Mouse (Mus musculus) 3T3-L1 (cell line): ENCODE data around the gene Gdf7.

Experiments
- DNase-seq: peaks from one replicate; pipeline ENCODE4 v3.0.0-alpha.2; 2015; ENCODE audit warnings: low read depth, low spot score

Gdf7 gene

DNA sequence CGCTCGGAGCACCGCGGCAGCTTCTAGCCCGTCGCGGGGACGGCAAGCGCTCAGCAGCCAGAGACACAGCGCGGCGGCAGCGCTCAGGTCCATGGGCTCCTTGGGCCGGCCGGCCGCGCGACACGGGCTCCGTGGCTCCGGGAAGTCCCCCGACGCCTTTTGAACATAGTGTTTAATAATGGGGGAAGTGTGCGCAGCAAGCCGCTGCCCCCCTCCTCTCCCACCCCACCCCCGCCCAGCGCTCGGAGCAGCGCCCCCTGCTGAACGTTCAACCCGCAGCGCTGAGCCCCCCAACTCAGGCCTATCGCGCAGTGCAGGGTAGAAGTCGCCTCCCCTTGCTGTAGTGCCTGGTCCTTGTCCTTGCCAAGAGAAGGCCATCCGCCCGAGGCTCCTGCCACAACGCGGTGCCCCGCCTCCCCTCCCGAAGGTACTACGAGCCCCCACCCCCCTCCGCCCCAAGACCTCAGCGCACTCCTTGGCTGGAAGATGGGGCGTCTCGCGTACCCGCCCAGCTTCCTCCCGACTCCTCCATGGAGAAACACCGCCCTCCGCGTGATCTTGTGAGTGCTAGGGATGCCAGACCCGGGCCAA lies at the start of gene Gdf7:
Gene Gdf7 (minus strand): TSS at position 114 of the 591 bp plus-strand sequence.
- DNase-seq, result no peak

DNA sequence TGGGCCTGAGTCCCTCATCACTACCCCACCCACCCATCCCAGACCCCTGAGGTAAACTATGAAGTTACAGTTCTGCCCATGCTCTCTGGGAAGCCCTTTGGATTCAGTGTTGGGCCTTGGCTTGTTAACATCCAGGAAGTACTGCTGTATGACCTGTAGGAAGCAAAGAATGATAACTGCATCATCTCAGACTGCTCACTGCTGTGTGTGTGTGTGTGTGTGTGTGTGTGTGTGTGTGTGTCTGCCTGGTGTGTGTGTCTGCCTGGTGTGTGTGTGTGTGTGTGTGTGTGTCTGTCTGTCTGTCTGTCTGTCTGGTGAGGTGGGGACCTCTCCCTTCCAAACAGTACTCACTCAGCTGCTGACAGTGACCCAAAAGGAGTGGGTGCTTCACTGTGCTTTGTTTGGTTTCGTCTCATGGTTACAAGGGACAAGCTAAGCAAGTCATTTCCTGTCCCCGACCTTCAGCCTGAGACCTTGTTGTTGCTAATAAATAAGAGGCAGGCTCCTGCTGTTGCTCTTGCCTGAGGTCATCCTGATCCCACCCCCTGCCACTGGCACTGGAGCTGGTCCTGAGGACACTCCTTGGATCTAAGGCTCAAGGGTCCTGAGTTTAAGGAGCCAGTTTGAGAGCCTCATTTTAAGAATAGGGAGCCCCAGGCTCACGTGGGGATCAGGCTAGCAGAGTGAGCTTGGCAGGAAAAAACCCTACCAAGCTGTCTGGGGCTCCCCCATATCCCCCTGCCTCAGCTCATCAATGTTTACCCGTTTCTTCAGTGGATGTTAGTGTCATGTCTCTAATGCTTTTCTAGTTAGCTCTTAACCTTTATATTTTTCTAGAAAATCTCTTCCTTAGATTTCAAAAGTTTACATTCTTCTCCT lies 49.5 kb upstream of the Gdf7 start:
- no peak for DNase-seq

DNA sequence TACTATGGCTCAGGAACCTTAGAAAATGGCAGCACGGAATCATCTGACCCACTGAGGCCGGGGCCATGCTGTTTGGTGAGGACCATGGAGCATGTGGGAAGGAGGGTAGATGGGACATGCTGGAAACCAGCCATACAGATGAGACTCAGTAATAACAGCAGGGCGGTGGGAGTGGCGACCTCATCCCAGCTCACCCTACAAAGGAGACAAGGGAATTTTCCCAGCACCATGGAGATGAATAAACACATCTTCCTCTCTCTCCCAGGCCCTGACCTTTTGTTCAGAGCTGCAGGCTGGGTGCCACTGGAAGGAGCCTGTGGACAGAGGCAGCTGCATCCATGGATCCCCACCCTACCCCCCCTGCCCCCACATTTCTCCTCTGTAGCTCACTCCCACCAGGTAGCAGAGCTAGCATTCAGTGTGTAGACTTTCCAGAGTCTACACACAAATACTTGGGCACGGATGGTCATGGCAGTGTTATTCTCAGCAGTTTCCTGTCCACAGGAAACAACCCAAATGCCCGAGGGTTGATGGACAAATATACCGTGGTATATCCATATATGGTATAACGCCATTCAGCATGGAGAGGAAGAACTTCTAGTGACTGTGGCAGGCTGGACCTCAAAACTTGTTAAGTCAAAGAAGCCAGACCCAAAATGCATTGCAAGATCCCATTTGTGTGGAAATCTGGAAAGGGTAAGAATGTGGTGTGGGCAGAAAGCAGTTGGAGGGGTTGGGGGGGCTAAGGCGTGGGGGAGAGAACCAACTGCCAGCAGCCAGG lies 47.2 kb upstream of the Gdf7 start:
- DNase-seq, result no peak

DNA sequence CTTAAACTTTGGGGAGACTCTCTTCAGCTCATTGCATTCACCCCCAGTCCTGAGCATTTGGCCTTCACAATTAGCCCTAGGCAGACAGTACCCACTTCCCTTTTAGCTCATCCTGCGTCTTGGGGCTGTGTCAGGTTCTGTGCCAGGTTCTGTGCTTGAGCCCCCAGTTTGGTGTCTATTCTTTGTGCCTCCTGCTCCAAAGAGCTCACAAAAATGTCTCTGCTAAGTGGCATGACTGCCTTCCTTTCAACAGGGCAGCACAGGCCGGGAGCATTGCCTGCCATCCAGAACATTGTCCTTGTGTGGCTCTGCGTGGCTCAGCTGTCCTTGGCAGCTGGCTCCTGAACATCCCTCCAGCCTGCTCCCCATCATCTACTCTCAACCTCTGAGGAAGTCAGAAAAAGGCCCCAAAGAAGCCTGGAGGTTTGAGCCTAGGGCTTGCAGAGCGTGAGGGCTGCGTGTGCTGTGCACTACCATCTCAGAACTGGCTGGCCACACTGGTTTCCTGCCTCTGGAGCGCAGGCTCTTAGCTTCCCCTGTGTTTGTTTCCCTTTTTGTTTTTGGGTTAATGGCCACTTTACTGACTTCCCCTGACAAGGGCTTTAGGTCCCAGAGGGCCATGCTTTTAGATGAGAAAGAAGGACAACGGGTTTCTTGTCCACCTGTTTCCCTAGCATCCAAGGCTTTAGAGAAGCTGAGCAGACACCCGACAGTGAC lies 46.1 kb upstream of the Gdf7 start:
- no peak for DNase-seq

DNA sequence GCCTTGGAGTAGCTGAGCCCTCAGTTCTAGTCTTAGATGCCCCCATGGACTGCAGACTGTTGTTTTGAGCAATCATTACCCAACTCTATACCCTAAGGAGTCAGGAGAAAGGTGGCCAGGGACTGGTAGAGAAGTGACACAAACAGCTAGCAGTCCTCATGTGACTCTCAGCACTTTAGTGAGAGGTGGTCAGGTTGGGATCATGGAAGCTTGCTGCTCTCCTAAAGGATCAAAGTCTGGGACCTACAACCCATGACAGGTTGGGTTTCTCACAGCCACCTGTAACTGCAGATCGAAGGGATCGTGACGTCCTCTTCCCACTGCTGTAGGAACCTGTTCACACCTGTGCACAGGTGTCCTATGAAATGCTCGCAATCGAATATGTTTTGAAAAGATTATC lies 43.8 kb upstream of the Gdf7 start:
- DNase-seq, result no peak

DNA sequence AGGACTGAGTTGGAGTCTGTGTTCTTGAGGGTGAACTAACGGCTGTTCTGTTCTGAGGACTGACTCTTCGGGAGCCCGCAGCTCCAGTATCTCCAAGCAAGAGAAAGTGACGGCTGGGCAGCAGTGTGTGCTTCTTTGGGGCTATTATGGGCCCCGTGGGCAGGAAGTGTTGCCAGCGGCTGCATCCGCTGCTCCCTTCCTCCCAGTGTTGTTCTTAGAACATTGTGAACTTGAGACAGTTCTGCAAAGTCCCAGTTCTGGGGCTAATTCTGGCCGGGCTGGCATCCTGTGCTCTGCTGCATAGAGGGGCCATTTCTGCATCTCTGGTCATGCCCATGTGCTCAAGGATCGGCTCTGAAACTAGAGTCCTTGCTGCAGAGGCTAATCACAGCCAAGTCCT lies 43.1 kb upstream of the Gdf7 start:
- DNase-seq, result no peak

DNA sequence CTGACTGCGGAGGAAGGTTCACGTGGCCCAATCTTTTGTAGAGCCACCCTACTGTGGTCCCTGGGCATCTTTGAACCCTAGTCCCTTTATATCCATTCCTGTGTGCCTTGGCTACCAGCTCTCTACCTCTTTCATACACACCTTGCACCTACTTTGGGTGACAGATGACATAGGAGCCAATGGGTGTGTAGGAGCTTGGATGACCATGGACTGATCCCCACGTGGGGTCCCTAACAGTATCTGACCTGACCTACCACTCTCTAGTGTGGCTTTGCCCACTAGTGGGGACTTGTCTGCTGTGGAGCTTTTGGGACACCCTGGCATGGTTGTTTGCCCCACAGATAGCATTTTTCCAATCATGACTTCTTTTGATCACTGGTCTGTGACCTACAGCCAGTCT lies 41.6 kb upstream of the Gdf7 start:
- DNase-seq, result no peak

DNA sequence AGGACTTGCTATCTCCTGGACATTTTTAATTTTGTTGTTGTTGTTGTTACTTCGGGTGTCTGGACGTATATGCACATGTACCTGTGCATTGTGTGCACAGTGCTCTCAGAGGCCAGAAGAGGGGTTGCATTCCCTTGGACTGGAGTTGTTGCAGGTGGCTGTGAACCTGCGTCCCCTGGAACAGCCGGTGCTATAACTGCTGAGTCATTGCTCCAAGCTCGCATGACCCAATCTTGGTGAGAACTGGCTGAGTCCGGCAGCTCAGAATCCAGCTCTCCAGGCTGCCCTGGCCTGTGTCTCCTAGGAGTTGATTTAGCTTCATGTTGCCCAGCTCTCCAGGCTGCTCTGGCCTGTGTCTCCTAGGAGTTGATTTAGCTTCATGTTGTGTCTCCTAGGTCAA lies 39.3 kb upstream of the Gdf7 start:
- no peak for DNase-seq

DNA sequence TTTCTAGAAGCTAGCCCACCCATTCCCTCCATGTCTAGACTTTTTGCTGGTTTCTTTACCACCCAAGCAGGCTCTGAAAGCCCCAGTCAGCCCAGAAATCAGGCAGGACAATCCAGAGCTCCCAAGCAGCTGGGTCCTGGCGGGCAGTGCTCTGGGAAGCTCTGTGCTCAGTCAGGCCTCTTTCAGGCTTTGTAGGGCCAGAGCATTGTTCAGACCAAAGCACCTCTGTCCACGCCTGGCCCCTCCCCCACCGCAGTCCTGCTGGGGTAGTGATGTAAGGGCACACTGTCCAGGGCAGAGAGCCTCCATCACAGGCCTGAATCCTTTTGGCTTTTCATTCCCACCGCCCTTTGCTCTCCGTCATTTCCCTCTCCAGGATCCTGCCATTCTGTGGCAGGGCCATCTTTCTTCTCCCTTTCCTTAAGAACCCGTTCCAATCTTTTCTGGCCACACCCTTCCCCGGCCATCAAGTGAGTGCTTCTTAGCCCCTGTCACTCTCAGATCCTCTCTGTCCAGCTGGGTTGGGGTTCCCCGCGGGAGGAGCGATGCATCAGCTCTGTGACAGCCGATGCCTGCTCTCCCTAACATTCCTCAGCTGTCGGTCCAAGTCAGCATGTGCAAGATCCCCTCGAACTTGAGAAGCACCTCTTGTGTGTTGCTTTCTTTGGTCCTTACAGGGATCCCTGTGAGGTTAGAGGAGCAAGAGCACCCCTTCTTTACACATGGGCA lies 38.0 kb upstream of the Gdf7 start:
- DNase-seq, result no peak

DNA sequence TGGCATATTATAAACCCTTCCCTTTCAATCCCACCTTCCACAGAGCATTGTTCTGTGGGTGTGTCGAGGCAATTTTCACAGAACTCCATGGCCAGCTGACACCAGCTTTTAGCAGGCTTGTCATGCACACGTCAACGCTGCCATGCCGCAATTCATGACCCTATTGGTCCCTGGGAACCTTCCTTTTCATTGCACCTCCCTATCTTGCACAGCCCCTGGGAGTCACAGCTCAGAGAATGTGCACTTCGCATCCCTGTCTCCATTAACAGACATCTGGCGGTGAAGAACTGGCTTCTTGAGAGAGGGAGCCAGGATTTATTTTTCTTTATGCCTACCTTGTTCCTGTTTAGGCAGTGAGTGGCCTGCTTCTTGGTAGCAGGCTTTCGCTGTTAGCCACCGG lies 37.2 kb upstream of the Gdf7 start:
- DNase-seq, result no peak

DNA sequence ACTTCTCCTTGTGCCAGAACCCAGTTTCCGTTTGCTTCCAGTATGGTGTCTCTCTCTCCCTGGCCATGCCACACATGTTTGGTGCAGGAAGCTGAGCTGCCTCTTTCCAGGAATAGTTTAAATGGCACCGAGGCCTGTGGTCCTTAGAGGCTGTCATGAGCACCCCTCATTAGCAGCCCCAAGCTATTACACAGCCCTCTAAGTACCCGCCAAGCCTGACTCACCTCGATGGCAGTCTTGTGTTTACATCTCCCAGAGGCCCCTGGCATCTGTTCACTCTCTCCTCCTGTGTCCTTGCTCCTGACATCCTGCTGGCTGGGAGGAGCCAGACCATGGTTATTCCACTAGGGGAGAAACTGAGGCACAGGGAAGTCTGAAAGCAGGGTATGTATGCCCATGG lies 36.7 kb upstream of the Gdf7 start:
- DNase-seq, result peak; percentile 75

DNA sequence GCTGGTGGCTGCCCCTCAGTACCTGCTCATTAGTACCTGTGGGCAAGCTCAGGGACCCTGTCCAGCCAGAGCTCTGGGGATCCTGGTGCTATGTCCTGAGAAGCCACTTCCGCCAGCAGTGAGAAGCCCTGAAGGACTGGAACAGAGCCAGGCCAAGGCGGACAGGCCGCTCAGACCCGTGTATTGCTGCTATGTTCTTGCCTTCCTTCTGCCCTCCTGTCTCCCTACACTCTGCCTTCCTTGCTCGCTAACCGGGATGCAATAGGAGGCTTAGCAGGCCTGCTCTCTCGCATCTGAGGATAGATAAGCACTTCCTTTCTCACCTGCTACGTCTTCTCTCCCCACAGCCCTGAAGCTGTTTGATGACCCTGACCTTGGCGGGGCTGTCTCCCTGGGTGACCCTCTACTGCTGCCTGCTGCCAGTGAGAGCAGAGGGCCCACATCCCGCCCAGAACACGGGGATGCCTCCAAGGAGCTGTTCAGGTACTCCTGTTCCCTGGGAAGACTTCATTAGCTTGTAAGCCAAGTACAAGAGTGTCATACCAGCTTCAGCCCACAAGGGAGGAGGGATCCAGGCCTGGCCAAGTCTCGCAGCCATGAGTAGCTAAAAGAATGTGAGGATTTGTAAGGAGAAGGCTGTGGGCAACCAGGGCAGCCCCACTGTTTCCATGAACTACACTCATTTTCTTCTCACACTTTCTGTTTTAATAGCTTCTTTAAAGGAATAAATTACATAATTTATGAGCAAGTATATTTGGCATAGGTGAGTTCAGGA lies 35.7 kb upstream of the Gdf7 start:
- peak; percentile 55 for DNase-seq

DNA sequence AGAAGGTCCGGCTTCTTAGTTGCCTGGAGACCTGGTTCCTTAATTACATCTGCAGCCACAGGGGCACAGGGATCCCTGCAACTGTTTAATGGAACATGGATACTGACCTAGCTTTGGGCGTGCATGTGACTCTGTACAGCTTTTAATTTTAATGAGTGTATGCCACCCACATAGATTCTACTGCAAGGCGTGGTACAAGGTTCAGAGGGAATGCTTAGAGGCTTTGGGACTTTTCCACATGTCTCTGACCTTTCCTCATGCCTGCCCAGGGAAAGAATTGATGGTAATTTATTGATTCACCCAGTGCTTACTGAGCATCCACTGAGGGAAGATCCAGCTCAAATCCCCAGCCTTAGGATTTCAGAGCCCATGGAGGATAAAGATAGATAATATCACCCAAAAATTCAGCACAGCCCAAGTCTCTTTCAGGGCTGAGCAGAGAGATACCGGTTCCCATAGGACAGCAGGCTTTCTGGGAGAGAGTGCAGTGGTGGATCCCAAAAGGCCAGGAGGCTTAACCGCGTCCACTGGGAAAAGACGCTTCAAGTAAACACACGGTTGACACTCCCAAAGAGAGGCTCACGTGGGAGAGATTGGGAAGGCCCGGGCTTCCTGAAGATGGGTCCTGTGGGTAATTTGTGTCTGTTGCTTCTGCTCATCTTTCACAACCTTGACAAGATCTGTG lies 35.0 kb upstream of the Gdf7 start:
- DNase-seq, result no peak

DNA sequence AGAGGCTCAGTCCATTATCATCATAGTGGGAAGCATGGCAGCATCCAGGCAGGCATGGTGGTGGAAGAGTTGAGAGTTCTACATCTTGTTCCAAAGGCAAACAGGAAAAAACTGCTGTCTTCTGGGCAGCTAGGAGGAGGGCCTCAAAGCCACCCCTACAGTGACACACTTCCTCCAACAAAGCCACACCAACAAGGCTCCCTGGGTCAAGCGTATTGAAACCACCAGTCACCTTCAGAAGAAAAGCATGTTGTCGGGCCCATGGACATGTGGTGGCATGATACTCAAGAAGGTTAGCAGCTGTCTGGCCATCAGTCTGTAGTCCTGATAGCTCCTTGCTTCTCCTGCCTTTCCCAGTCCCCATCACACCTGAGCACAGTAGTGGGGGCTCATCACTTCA lies 33.7 kb upstream of the Gdf7 start:
- no peak for DNase-seq

DNA sequence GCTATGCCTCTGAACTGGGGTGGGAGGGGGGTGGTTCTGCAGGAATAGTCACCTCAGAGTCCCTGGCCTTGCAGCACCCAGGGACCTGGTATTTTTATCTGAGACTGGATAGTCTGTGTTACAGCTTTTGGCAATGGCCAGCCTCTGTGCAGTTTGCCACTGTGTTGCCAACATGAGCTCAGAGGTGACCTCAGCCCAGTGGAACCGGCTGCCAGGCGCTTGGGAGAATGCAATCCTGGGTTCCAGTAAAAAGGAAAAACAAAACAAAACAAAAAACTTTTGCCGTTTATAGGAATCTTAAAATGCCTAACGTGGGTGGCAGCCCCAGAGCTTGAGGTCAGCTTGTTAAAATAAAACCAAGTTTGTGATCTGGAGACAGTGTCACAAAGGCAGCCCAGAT lies 32.5 kb upstream of the Gdf7 start:
- no peak for DNase-seq

DNA sequence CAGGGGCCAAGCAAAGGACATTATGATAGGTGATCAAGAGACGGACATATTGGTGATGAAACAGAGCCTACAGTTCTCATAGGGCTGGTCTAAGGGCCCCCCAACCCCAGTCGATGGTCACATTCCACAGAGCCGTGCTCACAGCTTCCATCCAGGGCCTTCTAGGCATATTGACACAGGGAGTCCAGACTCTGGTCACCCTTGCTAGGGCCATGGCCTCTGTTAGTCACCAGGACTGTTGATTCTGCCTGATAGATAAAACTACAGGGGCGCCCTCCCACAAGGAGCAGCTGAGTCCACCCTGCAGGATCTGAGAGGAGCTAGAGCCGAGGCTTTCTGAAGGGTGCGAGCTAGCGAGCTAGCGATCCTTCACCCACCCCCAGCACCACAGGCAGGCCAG lies 31.9 kb upstream of the Gdf7 start:
- DNase-seq, result no peak

DNA sequence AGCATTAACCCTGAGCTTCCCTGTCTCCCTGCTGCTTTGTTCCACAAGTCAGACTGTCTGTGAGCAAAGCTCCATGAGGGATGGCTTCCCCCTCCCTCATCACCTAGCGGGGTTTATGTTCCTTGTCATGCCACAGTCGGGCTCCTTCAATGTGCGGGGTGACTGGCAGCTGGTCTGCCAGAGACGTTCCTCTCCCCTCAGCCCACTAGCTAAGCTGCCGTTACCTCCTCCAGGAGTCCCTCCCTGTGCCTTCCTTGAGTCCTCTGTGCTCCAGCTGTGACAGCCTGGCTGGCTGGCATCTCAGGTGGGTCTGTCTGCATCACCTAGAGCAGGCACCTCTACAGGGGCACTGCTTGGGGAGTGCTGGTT lies 30.4 kb upstream of the Gdf7 start:
- DNase-seq, result no peak

DNA sequence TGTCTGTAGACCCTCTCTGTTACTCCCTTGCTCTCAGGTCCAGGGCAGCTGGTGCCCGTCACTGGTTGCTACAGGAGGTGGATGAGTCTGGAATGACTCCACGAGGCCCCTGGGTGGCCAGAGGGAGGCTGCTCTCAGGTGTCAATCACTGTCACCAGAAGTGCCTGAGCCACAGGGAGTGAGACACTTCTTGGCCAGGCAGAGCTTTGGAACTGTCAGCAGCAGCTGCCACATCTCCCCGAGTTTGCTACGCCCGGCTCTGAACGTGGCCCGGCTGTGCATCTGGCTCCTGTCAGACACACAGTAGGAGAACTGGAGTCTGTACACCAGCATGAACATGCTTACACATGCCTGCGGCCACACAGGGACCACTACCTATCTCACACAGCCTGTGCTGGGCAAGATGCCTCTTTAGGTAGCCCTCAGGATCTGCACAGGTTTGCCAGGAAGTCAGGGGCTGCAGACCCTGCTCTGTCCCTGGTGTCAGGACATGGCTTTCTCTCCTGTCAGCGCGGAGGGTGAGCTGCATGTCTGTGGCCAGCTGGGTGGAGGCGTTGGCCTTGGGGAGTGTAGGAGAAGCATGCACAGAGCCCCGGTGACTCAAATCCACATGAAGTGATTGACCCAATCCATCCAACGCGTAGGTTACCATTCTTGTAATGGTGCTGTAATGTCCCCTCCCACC lies 29.9 kb upstream of the Gdf7 start:
- no peak for DNase-seq

DNA sequence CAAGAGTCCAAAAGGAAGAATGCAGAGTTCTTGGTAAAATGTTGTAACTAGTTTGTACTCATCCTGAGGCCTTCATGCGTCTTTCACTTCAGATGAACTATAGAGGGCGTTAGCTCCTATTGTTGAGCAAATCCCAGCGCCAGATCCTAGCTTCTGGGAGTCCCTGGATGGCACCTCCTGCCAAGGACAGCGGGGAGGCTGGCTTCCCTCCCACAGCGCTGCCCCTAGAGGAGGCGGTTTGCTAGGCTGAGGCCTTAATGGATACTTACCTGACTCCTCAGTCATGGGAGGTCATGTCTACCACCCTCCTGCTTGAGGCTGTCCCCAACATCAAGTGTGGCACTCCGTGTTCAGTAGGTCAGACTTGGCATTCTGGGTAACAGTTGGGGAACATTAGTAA lies 27.5 kb upstream of the Gdf7 start:
- peak; percentile 27 for DNase-seq
